Mouse (Mus musculus): ENCODE data around the gene Acot6.

DNA sequence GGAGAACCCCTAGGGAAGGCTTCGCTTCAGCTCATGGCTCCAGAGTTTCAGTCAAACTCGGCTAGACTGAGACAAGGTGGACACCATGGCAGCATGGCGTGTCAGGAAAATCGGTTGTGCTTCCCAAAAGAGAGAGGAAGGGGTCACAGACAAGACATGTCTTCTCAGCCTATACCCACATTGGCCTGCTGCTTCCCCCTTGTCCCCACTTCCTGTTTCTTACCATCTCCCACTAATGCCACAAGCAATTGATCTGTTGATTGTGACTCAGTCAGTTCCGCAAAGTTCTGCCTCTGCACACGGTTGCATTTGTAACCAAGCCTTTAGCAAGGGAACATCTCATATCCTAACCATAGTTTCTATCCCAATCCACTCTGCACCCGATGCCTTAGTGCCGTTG, 29.5 kb downstream of the Acot6 start:
- TF ChIP-seq GATA1 (IDR thresholded peaks at IDR 0.05; ENCODE audit: borderline replicate concordance, low read length) (no peak), FLI1 (IDR thresholded peaks at IDR 0.05; ENCODE audit: low read length) (no peak)

Data from megakaryocyte, embryonic 14.5 days (primary cell).